Mouse (Mus musculus): ENCODE measurements around the gene Sost. TPM values are rescaled to one million over a fixed set of nuclear protein-coding genes. Genes with fewer than 3 reads are reported as not detected.

Gene Sost
- total RNA-seq (2012; rRNA removed), result not detected in 2 replicates

DNA sequence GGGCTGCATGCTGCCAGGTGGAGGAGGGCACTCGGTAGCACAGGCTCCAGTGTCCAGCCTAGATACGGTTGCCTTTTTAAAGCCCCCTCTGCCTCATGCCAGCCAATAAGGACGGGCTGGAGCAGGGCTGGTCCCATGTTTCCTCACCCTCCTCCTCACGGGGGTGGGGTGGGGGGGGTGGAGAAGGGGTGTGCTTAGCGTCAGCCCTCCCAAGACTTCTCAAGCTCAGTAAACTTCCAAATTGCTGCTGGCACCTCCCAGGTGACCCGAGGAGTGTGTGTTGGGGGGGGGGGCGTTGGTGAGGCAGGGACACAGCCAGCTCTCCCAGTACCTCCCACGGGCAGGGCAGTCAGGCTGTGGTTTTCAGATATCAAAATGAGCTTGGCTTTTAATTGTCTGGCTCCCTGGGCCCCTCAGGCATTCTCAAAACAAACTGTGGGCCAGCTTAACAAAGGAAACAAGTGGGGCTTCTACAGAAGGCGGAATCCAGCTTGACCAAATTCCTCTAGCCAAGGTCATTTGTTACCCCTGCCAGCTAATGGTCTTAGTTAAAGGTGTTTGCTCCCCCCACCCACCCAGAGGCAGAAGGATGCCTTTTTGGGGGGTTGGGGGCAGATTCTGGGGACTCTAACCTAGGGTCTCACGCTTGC lies at the start of gene Sost:
TSS of gene Sost (minus strand) at position 51 of the 650 bp plus-strand sequence.
- Histone ChIP-seq H3K4me1 (ENCODE audit: control insufficient read depth in 2 of 2, insufficient read depth in 2 of 2, low read length in 2 of 2, poor library complexity in 1 of 2) (peaks cover 0 to 18% of the 10 kb centered on the region in 2 experiments; a peak in 2 of 4 replicates), H3K4me3 (ENCODE audit: insufficient read depth in 1 of 2, low read depth in 1 of 2, low read length in 2 of 2, poor library complexity in 1 of 2, severe bottlenecking in 1 of 2) (no peak within 1 kb of the TSS), H3K27ac (ENCODE audit: insufficient read depth, low read depth, low read length, poor library complexity, severe bottlenecking) (no peak within 1 kb of the TSS), H3K9me3 (ENCODE audit: control insufficient read depth, insufficient read depth, low read depth, low read length) (no peaks in the 10 kb centered on the region), H3K9ac (ENCODE audit: insufficient read depth, low read depth, low read length, poor library complexity, severe bottlenecking) (no peak within 1 kb of the TSS), H3K36me3 (ENCODE audit: control insufficient read depth, insufficient read depth, low read length, poor library complexity, severe bottlenecking) (no peaks in the 10 kb centered on the region)
- no peak for TF ChIP-seq HCFC1 (IDR thresholded peaks at IDR 0.05; ENCODE audit: borderline replicate concordance, insufficient read depth, low read length)
- TF ChIP-seq MAFK (IDR thresholded peaks at IDR 0.05; ENCODE audit: insufficient read depth, low read depth, low read length), result no peak
- no peak for TF ChIP-seq ZC3H11A (IDR thresholded peaks at IDR 0.05; ENCODE audit: borderline replicate concordance, low read depth, low read length)
- DNase-seq (ENCODE audit: low read depth, low spot score), result no peak
- in situ Hi-C loops (cut with MboI; ENCODE audit: low sequenced_read_pairs in 2 of 2, unreplicated experiment in 2 of 2), result loop anchor here in 1 of 2 experiments (5.0 kb wide), 1 partner anchor 45 kb away; no protein-coding TSS in a partner anchor

DNA sequence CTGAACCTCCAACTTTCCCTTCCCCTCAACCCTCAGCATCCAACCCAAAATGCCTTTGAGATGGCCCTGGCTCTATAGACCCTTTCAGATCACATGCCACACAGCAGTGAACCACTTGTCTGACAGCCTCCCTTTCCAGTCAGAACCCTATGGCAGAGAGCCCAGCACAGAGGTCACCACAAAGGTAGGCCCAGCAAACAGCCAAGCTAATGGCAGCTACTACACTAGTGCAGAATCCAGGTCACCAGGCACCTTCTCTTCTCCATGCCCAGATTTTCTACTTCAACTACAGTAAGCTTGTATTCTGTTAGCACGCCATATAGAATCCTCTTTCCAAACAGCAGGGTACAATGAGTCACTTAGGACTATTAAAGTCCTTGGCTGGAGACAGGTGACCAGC lies 49.3 kb upstream of the Sost start:
- no peak for TF ChIP-seq HCFC1 (IDR thresholded peaks at IDR 0.05; ENCODE audit: borderline replicate concordance, insufficient read depth, low read length)
- no peak for TF ChIP-seq ZNF384 (IDR thresholded peaks at IDR 0.05; ENCODE audit: low read depth, low read length)
- TF ChIP-seq MAFK (IDR thresholded peaks at IDR 0.05; ENCODE audit: insufficient read depth, low read depth, low read length), result no peak
- TF ChIP-seq CHD2 (IDR thresholded peaks at IDR 0.05; ENCODE audit: low read depth, low read length), result no peak
- no peak for TF ChIP-seq ZC3H11A (IDR thresholded peaks at IDR 0.05; ENCODE audit: borderline replicate concordance, low read depth, low read length)
- Histone ChIP-seq H3K4me3 (ENCODE audit: insufficient read depth in 1 of 2, low read depth in 1 of 2, low read length in 2 of 2, poor library complexity in 1 of 2, severe bottlenecking in 1 of 2) (no peak overlapping the region), H3K9me3 (ENCODE audit: control insufficient read depth, insufficient read depth, low read depth, low read length) (no peaks in the 10 kb centered on the region), H3K36me3 (ENCODE audit: control insufficient read depth, insufficient read depth, low read length, poor library complexity, severe bottlenecking) (peaks cover 7% of the 10 kb centered on the region; the same call in 1 of the 2 replicates), H3K9ac (ENCODE audit: insufficient read depth, low read depth, low read length, poor library complexity, severe bottlenecking) (no peak overlapping the region), H3K4me1 (ENCODE audit: control insufficient read depth in 2 of 2, insufficient read depth in 2 of 2, low read length in 2 of 2, poor library complexity in 1 of 2) (no peaks in the 10 kb centered on the region), H3K27ac (ENCODE audit: insufficient read depth, low read depth, low read length, poor library complexity, severe bottlenecking) (no peak overlapping the region)
- DNase-seq (ENCODE audit: low read depth, low spot score), result no peak
- in situ Hi-C loops (cut with MboI; ENCODE audit: low sequenced_read_pairs in 2 of 2, unreplicated experiment in 2 of 2), result no loop called here

DNA sequence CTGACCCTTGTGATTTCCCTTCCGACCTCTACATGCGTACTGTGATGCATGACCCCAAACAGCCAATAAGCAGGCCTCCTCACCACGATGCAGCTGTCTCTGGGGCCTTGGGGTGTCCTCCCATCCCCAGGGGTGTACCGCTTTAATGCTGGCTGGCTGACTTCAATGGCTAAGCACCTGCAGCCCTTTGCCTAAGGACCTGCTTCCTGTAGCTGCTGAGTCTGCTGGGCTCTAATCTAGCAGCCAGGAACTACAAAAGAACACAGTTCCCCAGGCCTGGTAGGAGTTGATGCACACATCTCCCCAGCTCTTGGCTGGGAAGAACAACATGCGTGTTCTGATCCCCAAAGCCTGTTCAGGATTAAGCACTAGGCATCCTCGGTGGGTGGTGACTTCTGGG lies 48.7 kb upstream of the Sost start:
- Histone ChIP-seq H3K9ac (ENCODE audit: insufficient read depth, low read depth, low read length, poor library complexity, severe bottlenecking) (no peak overlapping the region), H3K27ac (ENCODE audit: insufficient read depth, low read depth, low read length, poor library complexity, severe bottlenecking) (no peak overlapping the region), H3K36me3 (ENCODE audit: control insufficient read depth, insufficient read depth, low read length, poor library complexity, severe bottlenecking) (peaks cover 7% of the 10 kb centered on the region; the same call in 1 of the 2 replicates), H3K4me3 (ENCODE audit: insufficient read depth in 1 of 2, low read depth in 1 of 2, low read length in 2 of 2, poor library complexity in 1 of 2, severe bottlenecking in 1 of 2) (no peak overlapping the region), H3K4me1 (ENCODE audit: control insufficient read depth in 2 of 2, insufficient read depth in 2 of 2, low read length in 2 of 2, poor library complexity in 1 of 2) (no peaks in the 10 kb centered on the region), H3K9me3 (ENCODE audit: control insufficient read depth, insufficient read depth, low read depth, low read length) (no peaks in the 10 kb centered on the region)
- TF ChIP-seq HCFC1 (IDR thresholded peaks at IDR 0.05; ENCODE audit: borderline replicate concordance, insufficient read depth, low read length) (no peak), ZNF384 (IDR thresholded peaks at IDR 0.05; ENCODE audit: low read depth, low read length) (no peak), ZC3H11A (IDR thresholded peaks at IDR 0.05; ENCODE audit: borderline replicate concordance, low read depth, low read length) (no peak), MAFK (IDR thresholded peaks at IDR 0.05; ENCODE audit: insufficient read depth, low read depth, low read length) (no peak), CHD2 (IDR thresholded peaks at IDR 0.05; ENCODE audit: low read depth, low read length) (no peak)
- in situ Hi-C loops (cut with MboI; ENCODE audit: low sequenced_read_pairs in 2 of 2, unreplicated experiment in 2 of 2), result no loop called here
- DNase-seq (ENCODE audit: low read depth, low spot score), result no peak

DNA sequence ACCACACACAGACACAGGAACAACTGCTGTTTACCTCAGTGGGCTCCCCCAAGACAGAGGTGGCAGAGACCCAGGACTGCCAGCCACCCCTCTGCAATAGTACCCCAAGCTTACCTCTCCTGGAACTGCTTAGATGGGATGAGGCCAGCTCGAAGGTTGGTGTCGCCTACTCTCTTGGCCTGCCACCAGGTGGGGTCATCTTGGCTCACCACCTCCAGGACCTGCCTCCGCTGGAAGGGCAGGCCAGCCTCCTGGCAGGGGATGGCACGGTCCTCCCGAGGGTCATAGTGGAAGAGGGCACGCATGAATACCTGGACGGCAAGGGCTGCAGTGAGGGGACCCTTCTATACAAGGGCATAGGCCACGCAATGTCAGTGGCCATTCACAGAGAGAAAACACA lies 46.4 kb upstream of the Sost start:
- no peaks in the 10 kb centered on the region for H3K4me1 ChIP-seq (ENCODE audit: control insufficient read depth in 2 of 2, insufficient read depth in 2 of 2, low read length in 2 of 2, poor library complexity in 1 of 2)
- H3K9me3 ChIP-seq (ENCODE audit: control insufficient read depth, insufficient read depth, low read depth, low read length), result no peaks in the 10 kb centered on the region
- peaks cover 10% of the 10 kb centered on the region; the same call in 1 of the 2 replicates for H3K36me3 ChIP-seq (ENCODE audit: control insufficient read depth, insufficient read depth, low read length, poor library complexity, severe bottlenecking)
- no peak for DNase-seq (ENCODE audit: low read depth, low spot score)
- TF ChIP-seq MAFK (IDR thresholded peaks at IDR 0.05; ENCODE audit: insufficient read depth, low read depth, low read length) (no peak), HCFC1 (IDR thresholded peaks at IDR 0.05; ENCODE audit: borderline replicate concordance, insufficient read depth, low read length) (no peak), ZNF384 (IDR thresholded peaks at IDR 0.05; ENCODE audit: low read depth, low read length) (no peak), ZC3H11A (IDR thresholded peaks at IDR 0.05; ENCODE audit: borderline replicate concordance, low read depth, low read length) (no peak), CHD2 (IDR thresholded peaks at IDR 0.05; ENCODE audit: low read depth, low read length) (no peak)
- in situ Hi-C loops (cut with MboI; ENCODE audit: low sequenced_read_pairs in 2 of 2, unreplicated experiment in 2 of 2), result no loop called here
- H3K4me3 ChIP-seq (ENCODE audit: insufficient read depth in 1 of 2, low read depth in 1 of 2, low read length in 2 of 2, poor library complexity in 1 of 2, severe bottlenecking in 1 of 2), result no peak overlapping the region
- H3K9ac ChIP-seq (ENCODE audit: insufficient read depth, low read depth, low read length, poor library complexity, severe bottlenecking), result no peak overlapping the region
- H3K27ac ChIP-seq (ENCODE audit: insufficient read depth, low read depth, low read length, poor library complexity, severe bottlenecking), result no peak overlapping the region
